Mouse (Mus musculus) neural tube, embryonic 14.5 days (tissue): ENCODE results near the gene Gm12248. TPM values are rescaled to one million over a fixed set of nuclear protein-coding genes. Genes with fewer than 3 reads are reported as not detected.

Source experiments
- ATAC-seq: fragments of 200-750 bp; cut with Nextera tagmentation; 2 replicates; pipeline ENCODE4 v1.8.0; 2017; ENCODE audit warnings: low read depth, mild to moderate bottlenecking, moderate TSS enrichment, moderate library complexity
- H3K27ac ChIP-seq: fragments of 300-500 bp; sonication (generic); 2 replicates; pipeline ENCODE4 v1.5.1; 2014; ENCODE audit warnings: low read depth, mild to moderate bottlenecking, control low read depth, low read length, moderate library complexity, mixed read lengths
- H3K27me3 ChIP-seq: fragments of 300-500 bp; sonication (generic); 2 replicates; pipeline ENCODE4 v1.6.1; 2014; ENCODE audit warnings: low read length; ENCODE audit not compliant: control insufficient read depth, insufficient read depth
- H3K36me3 ChIP-seq: fragments of 300-500 bp; sonication (generic); 2 replicates; pipeline ENCODE4 v1.6.1; 2014; ENCODE audit warnings: low read length, mixed read lengths; ENCODE audit not compliant: control insufficient read depth, insufficient read depth
- H3K4me1 ChIP-seq: fragments of 300-500 bp; sonication (generic); 2 replicates; pipeline ENCODE4 v1.6.1; 2014; ENCODE audit warnings: low read length; ENCODE audit not compliant: control insufficient read depth, insufficient read depth
- H3K4me2 ChIP-seq: fragments of 300-500 bp; sonication (generic); 2 replicates; pipeline ENCODE4 v1.6.1; 2014; ENCODE audit warnings: mild to moderate bottlenecking, low read depth, low read length, control low read depth
- H3K4me3 ChIP-seq: fragments of 300-500 bp; sonication (generic); 2 replicates; pipeline ENCODE4 v1.5.1; 2014; ENCODE audit warnings: low read depth, low read length, control low read depth, mixed read lengths
- H3K9ac ChIP-seq: fragments of 300-500 bp; sonication (generic); replicated peaks from 2 replicates; pipeline ENCODE4 v1.6.1; 2014; ENCODE audit warnings: low read depth, mild to moderate bottlenecking, control low read depth, low read length, mixed read lengths
- H3K9me3 ChIP-seq: fragments of 300-500 bp; sonication (generic); 2 replicates; pipeline ENCODE4 v1.6.1; 2016; ENCODE audit warnings: low read length; ENCODE audit not compliant: control insufficient read depth
- WGBS: fragments of 180-500 bp; shearing (Covaris S2); extraction: QIAGEN DNeasy Blood & Tissue Kit; methylation state at CpG from one replicate; pipeline ENCODE4 v1.1.7; 2014; 5-methylcytosine and 5-hydroxymethylcytosine counted together
- polyA plus RNA-seq: library from polyadenylated mRNA; unstranded; fragments of >200 nt; fragmentation: Nextera tagmentation; extraction: Ambion mirVana; gene quantifications from 2 replicates; pipeline ENCODE4 v1.2.1, GENCODE M21; 2014

Gene Gm12248
- polyA plus RNA-seq, 1 experiment from 2014 or later: not detected

DNA sequence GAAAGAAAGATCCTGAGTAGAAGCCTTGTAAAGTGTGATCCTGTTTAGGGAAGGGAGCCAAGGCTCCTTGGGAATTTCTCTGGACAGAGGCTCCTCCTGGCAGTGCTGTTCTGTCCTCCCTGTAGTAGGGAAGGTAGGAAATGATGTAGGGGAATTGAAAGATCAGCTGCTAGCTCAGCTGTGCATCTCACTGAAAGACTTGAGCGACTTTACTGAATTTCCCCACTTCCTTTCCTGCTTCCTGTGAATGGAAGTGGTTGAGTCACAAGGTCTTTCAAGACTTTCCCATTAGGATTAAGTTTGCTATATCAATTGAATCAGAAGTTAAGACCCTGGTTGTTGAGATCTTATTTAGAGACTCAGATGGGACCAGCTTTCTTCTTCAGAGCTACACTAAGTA, 71.8 kb downstream of the Gm12248 start:
- no peak for ATAC-seq
- Histone ChIP-seq H3K4me3 (no peak overlapping the region), H3K36me3 (no peaks in the 10 kb centered on the region), H3K27me3 (no peaks in the 10 kb centered on the region), H3K4me1 (peaks cover 4% of the 10 kb centered on the region; the same call in 1 of the 2 replicates), H3K9ac (no peak overlapping the region), H3K4me2 (no peak overlapping the region), H3K27ac (no peak overlapping the region), H3K9me3 (no peaks in the 10 kb centered on the region)
- 80% methylated on average over 1 of the region's 1 CpGs for WGBS

DNA sequence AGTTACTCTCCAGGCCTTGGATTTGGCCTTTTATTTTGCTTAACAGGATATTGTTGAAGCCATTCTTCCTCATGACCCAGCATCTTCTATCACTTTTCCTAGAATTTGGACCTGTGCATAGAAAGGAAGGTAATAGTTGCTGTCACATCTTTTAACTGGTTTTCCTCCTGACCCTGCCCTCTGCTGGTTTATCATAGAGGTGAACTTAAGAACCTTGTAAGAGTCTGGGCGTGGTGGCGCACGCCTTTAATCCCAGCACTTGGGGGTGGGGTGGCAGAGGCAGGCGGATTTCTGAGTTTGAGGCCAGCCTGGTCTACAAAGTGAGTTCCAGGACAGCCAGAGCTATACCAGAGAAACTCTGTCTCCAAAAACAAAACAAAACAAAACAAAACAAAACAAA, 74.2 kb downstream of the Gm12248 start:
- Histone ChIP-seq H3K4me2 (no peak overlapping the region), H3K36me3 (no peaks in the 10 kb centered on the region), H3K27me3 (no peaks in the 10 kb centered on the region), H3K9me3 (no peaks in the 10 kb centered on the region), H3K4me1 (peaks cover 4% of the 10 kb centered on the region; the same call in 1 of the 2 replicates), H3K27ac (no peak overlapping the region), H3K9ac (no peak overlapping the region), H3K4me3 (no peak overlapping the region)
- 95% methylated on average over 4 of the region's 4 CpGs for WGBS
- ATAC-seq: no peak

DNA sequence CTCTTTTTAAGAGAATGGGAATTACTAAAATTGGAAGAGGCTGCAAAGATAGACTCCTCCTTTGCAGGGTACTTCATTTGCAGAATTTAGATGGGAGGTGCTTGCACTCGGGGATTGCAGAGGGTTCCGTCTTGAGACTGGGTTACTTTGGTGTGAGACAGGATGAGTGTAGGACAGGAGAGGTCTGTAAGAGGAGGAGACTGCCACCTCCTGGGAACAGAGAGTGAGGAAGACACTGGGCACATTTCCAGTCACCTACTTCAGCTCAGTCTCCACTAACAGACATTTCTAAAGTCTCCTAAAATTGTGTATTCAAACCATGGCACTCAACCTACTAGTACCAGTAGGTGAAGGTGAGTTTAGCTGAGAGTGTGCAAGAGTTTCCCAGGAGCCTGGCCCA, 74.6 kb downstream of the Gm12248 start:
- Histone ChIP-seq H3K9ac (no peak overlapping the region), H3K4me2 (no peak overlapping the region), H3K36me3 (no peaks in the 10 kb centered on the region), H3K9me3 (no peaks in the 10 kb centered on the region), H3K27me3 (no peaks in the 10 kb centered on the region), H3K27ac (no peak overlapping the region), H3K4me3 (no peak overlapping the region), H3K4me1 (peaks cover 4% of the 10 kb centered on the region; the same call in 1 of the 2 replicates)
- WGBS: 82% methylated on average over 2 of the region's 2 CpGs
- no peak for ATAC-seq

DNA sequence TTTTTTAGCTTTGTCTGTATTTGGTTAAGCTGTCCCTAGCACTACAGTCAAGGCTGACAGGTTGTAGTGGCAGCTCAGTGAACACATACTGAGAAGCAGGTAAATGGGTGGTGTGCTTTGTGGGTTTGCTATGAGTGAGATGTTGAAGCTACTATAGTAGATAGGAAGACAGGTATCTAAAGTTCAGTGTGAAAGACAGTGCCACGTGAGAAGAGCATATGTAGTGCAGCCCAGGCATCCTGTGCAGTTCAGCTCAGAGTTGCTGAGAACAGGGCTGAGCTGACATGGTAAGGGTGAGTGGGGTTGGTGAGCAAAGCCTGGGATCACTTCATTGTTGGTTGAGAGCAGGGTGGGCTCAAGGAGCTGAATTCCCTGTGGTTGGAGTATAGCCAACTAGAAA, 75.5 kb downstream of the Gm12248 start:
- Histone ChIP-seq H3K4me3 (no peak overlapping the region), H3K36me3 (no peaks in the 10 kb centered on the region), H3K9me3 (no peaks in the 10 kb centered on the region), H3K27ac (no peak overlapping the region), H3K27me3 (no peaks in the 10 kb centered on the region), H3K4me2 (no peak overlapping the region), H3K9ac (no peak overlapping the region), H3K4me1 (peaks cover 4% of the 10 kb centered on the region; the same call in 1 of the 2 replicates)
- WGBS: 83% methylated on average over 1 of the region's 1 CpGs
- no peak for ATAC-seq

DNA sequence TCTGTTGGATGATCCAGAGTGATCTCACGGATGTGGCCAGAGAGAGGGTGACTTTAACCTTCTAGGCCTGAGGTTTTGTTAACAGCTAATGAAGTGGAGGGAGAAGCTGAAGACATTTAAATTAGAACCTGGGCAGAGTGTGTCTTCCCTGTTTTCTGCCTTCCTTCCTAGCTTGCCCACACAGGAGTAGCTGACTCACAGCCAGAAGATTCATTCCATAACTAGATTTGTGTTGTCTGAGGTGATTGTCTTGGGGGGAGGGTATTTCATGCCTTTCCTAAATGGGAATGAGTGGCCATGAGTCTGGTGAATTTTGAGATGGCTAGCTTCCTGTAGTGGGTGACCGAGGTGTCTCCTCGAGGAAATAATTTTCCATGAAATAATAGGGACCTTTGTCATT, 76.6 kb downstream of the Gm12248 start:
- Histone ChIP-seq H3K4me1 (peaks cover 3% of the 10 kb centered on the region), H3K4me2 (no peak overlapping the region), H3K9ac (no peak overlapping the region), H3K36me3 (no peaks in the 10 kb centered on the region), H3K27ac (no peak overlapping the region), H3K27me3 (no peaks in the 10 kb centered on the region), H3K4me3 (no peak overlapping the region), H3K9me3 (no peaks in the 10 kb centered on the region)
- no peak for ATAC-seq
- 72% methylated on average over 3 of the region's 3 CpGs for WGBS

DNA sequence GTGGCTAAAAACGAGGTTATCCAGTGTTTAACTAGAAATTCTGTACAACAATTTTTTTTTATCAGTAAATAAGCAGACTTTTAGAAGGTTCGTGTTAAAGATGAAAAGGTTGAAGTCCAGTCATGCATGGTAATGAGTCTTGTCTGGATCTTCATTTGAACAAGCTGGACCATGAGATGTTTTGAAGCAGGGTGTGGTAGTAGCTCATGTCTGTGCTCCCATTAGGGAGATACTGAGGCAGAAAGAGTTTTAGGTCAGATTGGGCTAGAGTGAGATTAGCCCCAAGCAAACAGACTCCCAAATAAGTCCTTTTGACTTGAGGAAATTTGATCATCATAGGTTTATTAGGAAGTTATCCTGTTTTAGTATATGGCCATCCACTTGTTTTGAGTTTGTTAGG, 77.6 kb downstream of the Gm12248 start:
- Histone ChIP-seq H3K36me3 (no peaks in the 10 kb centered on the region), H3K4me2 (no peak overlapping the region), H3K4me1 (peaks cover 14% of the 10 kb centered on the region), H3K27ac (no peak overlapping the region), H3K9me3 (no peaks in the 10 kb centered on the region), H3K9ac (no peak overlapping the region), H3K27me3 (no peaks in the 10 kb centered on the region), H3K4me3 (no peak overlapping the region)
- ATAC-seq: no peak
- WGBS: 78% methylated on average over 2 of the region's 2 CpGs

DNA sequence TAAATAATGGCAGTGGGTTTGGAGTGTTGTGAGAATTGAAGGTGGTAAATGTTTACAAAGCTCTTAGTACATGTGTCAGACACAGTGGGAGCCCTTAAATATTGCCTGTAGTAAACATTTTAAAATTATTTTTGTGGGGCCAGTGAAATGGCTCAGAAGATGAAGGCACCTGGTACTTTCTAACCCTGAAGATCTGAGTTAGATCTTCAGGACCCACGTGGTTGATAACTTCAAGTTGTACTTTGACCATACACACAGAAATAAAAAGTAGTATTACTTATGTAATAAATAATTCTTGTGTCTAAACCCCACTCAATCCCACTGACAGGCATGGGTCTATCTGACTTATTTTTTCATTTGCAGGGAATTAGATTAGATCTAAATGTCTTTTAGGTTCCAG, 78.3 kb downstream of the Gm12248 start:
- no peak overlapping the region for H3K4me3 ChIP-seq
- no peak overlapping the region for H3K9ac ChIP-seq
- no peaks in the 10 kb centered on the region for H3K36me3 ChIP-seq
- no peaks in the 10 kb centered on the region for H3K27me3 ChIP-seq
- no peak for ATAC-seq
- no peak overlapping the region for H3K4me2 ChIP-seq
- H3K4me1 ChIP-seq: peaks cover 17% of the 10 kb centered on the region
- H3K27ac ChIP-seq: no peak overlapping the region
- no peaks in the 10 kb centered on the region for H3K9me3 ChIP-seq
- 78% methylated on average over 1 of the region's 1 CpGs for WGBS

Other genes starting within 250 kb of the Gm12248 start
- gene Larp1, start 84.1 kb downstream of the Gm12248 start, polyA plus RNA-seq: 23.4 and 23.7 TPM in 2 replicates
- 107 and 112 TPM in 2 replicates for gene Cnot8, start 11.0 kb upstream of the Gm12248 start, polyA plus RNA-seq
- gene Gemin5, start 75.4 kb upstream of the Gm12248 start, polyA plus RNA-seq: 14.9 and 15.6 TPM in 2 replicates
- 96.2 and 101 TPM in 2 replicates for gene Mrpl22, start 78.5 kb upstream of the Gm12248 start, polyA plus RNA-seq
- gene Igtp, start 106.4 kb upstream of the Gm12248 start, polyA plus RNA-seq: 0.68 and 1.8 TPM in 2 replicates
- 0.32 and 1.0 TPM in 2 replicates for gene Irgm2, start 106.5 kb upstream of the Gm12248 start, polyA plus RNA-seq
- not detected in 2 replicates for gene 4930438A08Rik, start 181.7 kb upstream of the Gm12248 start, polyA plus RNA-seq
- 18.9 and 22.0 TPM in 2 replicates for gene Zfp692, start 213.9 kb upstream of the Gm12248 start, polyA plus RNA-seq
- gene Zfp672, start 237.2 kb upstream of the Gm12248 start, polyA plus RNA-seq: 44.4 and 44.5 TPM in 2 replicates
- 32.8 and 36.2 TPM in 2 replicates for gene Sh3bp5l, start 237.6 kb upstream of the Gm12248 start, polyA plus RNA-seq